Mouse (Mus musculus): ENCODE data around the gene Glud1. TPM values are rescaled to one million over a fixed set of nuclear protein-coding genes. Genes with fewer than 3 reads are reported as not detected.

Gene Glud1
- polyA plus RNA-seq, 1 experiment from 2014 or later = 74.6 TPM

GRCm38 (mm10) chr14:34377121-34377520, 66.6 kb downstream of the Glud1 start:
- H3K27ac ChIP-seq = peak overlapping the region; percentile 85
- H3K27me3 ChIP-seq (ENCODE audit: low read depth, poor library complexity, severe bottlenecking) = no peaks in the 10 kb centered on the region
- H3K4me1 ChIP-seq = peaks cover 54% of the 10 kb centered on the region
- no peaks in the 10 kb centered on the region for H3K9me3 ChIP-seq (replicated peaks)
- 85% methylated on average over 4 of the region's 4 CpGs for WGBS
- 0 out of 2 replicates have a peak overlapping the region, but pooled peaks have one; percentile 21 for H3K4me3 ChIP-seq
- H3K36me3 ChIP-seq = no peaks in the 10 kb centered on the region
- DNase-seq (ENCODE audit: low spot score) = no peak

DNA sequence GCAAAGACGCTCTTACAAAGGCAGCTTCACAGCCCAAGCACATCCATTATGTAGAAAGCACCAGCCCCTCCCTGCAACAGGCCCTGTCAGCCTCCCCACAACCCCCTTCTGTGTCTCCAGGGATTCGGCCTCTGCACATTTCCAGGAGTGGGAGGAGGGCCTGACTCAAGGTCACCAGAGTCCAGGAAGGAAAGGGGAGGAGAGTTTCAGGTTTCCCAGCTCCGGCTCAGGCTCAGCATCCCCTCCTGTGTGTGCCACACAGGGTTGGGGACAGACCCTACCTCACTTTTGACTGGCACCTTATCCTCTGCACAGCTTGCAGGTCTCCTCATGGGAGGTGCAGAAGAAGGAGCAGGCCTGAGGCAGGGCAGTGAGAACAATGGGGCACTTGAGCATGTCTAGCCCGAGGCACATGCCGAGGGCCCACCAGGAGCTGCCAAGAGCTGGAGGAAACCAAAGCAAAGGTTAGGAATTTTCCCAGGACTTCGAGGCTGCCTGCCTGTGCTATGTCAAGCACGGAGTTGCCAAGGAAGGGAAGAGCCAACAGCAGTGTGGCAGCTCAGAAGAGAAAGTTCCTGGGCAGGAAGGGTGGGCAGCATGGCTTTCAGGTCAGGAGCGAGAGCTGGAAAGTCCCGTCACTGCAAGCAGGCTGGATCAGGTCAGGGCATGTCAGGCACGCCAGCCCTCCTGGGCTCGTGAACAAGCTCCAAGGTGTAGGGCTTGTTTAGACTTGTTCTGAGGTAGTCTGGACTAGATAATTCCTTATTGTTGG, 68.2 kb downstream of the Glud1 start:
- peaks cover 52% of the 10 kb centered on the region for H3K4me1 ChIP-seq
- H3K4me3 ChIP-seq = peak overlapping the region; percentile 15
- no peaks in the 10 kb centered on the region for H3K27me3 ChIP-seq (ENCODE audit: low read depth, poor library complexity, severe bottlenecking)
- no peaks in the 10 kb centered on the region for H3K36me3 ChIP-seq
- peak; percentile 66 for DNase-seq (ENCODE audit: low spot score)
- peak overlapping the region; percentile 85 for H3K27ac ChIP-seq
- no peaks in the 10 kb centered on the region for H3K9me3 ChIP-seq (replicated peaks)
- 48% methylated on average over 11 of the region's 11 CpGs for WGBS

GRCm38 (mm10) chr14:34382921-34383704, 72.6 kb downstream of the Glud1 start:
- Histone ChIP-seq H3K4me1 (peaks cover 12% of the 10 kb centered on the region), H3K4me3 (no peak overlapping the region), H3K36me3 (no peaks in the 10 kb centered on the region), H3K27me3 (ENCODE audit: low read depth, poor library complexity, severe bottlenecking) (no peaks in the 10 kb centered on the region), H3K9me3 (replicated peaks) (no peaks in the 10 kb centered on the region), H3K27ac (no peak overlapping the region)
- 92% methylated on average over 9 of the region's 9 CpGs for WGBS
- no peak for DNase-seq (ENCODE audit: low spot score)

DNA sequence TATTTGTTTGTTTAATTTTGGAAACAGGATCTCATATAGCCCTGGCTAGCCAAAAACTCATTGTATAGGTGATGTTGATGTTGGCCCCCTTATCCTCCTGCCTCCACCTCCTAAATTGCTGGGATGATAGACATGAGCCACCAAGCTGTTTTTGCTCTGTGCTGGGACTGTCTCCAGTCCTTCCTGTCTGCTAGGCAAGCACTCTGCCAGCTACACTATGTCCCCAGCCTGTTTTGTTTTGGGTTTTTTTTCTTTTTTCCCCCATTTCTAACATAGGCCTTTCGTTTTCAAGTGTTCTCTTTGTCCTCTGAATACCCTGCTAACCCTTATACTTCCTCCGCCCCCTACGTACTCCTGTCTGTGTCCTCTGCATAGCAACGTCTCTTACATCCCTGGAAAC, 82.8 kb downstream of the Glud1 start:
- no peaks in the 10 kb centered on the region for H3K27me3 ChIP-seq (ENCODE audit: low read depth, poor library complexity, severe bottlenecking)
- no peaks in the 10 kb centered on the region for H3K4me1 ChIP-seq
- WGBS = 84% methylated on average over 4 of the region's 4 CpGs
- DNase-seq (ENCODE audit: low spot score) = no peak
- no peaks in the 10 kb centered on the region for H3K9me3 ChIP-seq (replicated peaks)
- H3K36me3 ChIP-seq = peaks cover 10% of the 10 kb centered on the region
- H3K27ac ChIP-seq = no peak overlapping the region
- H3K4me3 ChIP-seq = no peak overlapping the region

Other genes with a start within 250 kb of the Glud1 start
- 0.65 and 0.70 TPM in 2 replicates for gene Anxa8, start 224.7 kb upstream of the Glud1 start, polyA plus RNA-seq (2016; fragmentation: Nextera tagmentation; extraction: Ambion mirVana)
- gene A630023A22Rik, start 208.0 kb upstream of the Glud1 start, polyA plus RNA-seq (2016; fragmentation: Nextera tagmentation; extraction: Ambion mirVana) = not detected in 2 replicates
- gene Npy4r, start 158.2 kb upstream of the Glud1 start, polyA plus RNA-seq (2016; fragmentation: Nextera tagmentation; extraction: Ambion mirVana) = not detected in 2 replicates
- gene Gprin2, start 109.1 kb upstream of the Glud1 start, polyA plus RNA-seq (2016; fragmentation: Nextera tagmentation; extraction: Ambion mirVana) = 0.43 TPM in 2 replicates
- 0.05 TPM in 1 of 2 replicates, not detected in the other for gene Syt15, start 91.1 kb upstream of the Glud1 start, polyA plus RNA-seq (2016; fragmentation: Nextera tagmentation; extraction: Ambion mirVana)
- gene Shld2, start 234 bp upstream of the Glud1 start, polyA plus RNA-seq (2016; fragmentation: Nextera tagmentation; extraction: Ambion mirVana) = 9.6 and 10.0 TPM in 2 replicates
- not detected in 2 replicates for gene Fam25c, start 44.7 kb downstream of the Glud1 start, polyA plus RNA-seq (2016; fragmentation: Nextera tagmentation; extraction: Ambion mirVana)
- gene Sncg, start 64.1 kb downstream of the Glud1 start, polyA plus RNA-seq (2016; fragmentation: Nextera tagmentation; extraction: Ambion mirVana) = 2.0 and 3.8 TPM in 2 replicates
- gene Mmrn2, start 64.7 kb downstream of the Glud1 start, polyA plus RNA-seq (2016; fragmentation: Nextera tagmentation; extraction: Ambion mirVana) = 6.9 and 7.8 TPM in 2 replicates
- 45.7 and 58.5 TPM in 2 replicates for gene Bmpr1a, start 192.6 kb downstream of the Glud1 start, polyA plus RNA-seq (2016; fragmentation: Nextera tagmentation; extraction: Ambion mirVana)
- gene 9230112D13Rik, start 212.1 kb downstream of the Glud1 start, polyA plus RNA-seq (2016; fragmentation: Nextera tagmentation; extraction: Ambion mirVana) = not detected in 2 replicates

All from limb, embryonic 10.5 days (tissue).